Mouse (Mus musculus) heart, embryonic 15.5 days (tissue): ENCODE results near the gene Gtpbp8. TPM values are rescaled to one million over a fixed set of nuclear protein-coding genes. Genes with fewer than 3 reads are reported as not detected.

ENCODE experiments used
- ATAC-seq: fragments of 200-750 bp; cut with Nextera tagmentation; replicated peaks from 2 replicates; pipeline ENCODE4 v1.8.0; 2017; ENCODE audit warnings: low read depth, moderate TSS enrichment; ENCODE audit not compliant: insufficient number of reproducible peaks, insufficient read depth, low FRiP score
- H3K27ac ChIP-seq: fragments of 300-500 bp; sonication (generic); 2 replicates; pipeline ENCODE4 v1.5.1; 2015; ENCODE audit warnings: mild to moderate bottlenecking, inconsistent platforms
- H3K27me3 ChIP-seq: fragments of 300-500 bp; sonication (generic); 2 replicates; pipeline ENCODE4 v1.6.1; 2015; ENCODE audit warnings: inconsistent platforms
- H3K36me3 ChIP-seq: fragments of 300-500 bp; sonication (generic); 2 replicates; pipeline ENCODE4 v1.6.1; 2015; ENCODE audit warnings: mild to moderate bottlenecking, inconsistent platforms
- H3K4me1 ChIP-seq: fragments of 300-500 bp; sonication (generic); replicated peaks from 2 replicates; pipeline ENCODE4 v1.6.1; 2015; ENCODE audit warnings: inconsistent platforms
- H3K4me2 ChIP-seq: fragments of 300-500 bp; sonication (generic); 2 replicates; pipeline ENCODE4 v1.6.1; 2015; ENCODE audit warnings: inconsistent platforms, mild to moderate bottlenecking, moderate library complexity
- H3K4me3 ChIP-seq: fragments of 300-500 bp; sonication (generic); 2 replicates; pipeline ENCODE4 v1.5.1; 2015; ENCODE audit warnings: mild to moderate bottlenecking, inconsistent platforms
- H3K9ac ChIP-seq: fragments of 300-500 bp; sonication (generic); 2 replicates; pipeline ENCODE4 v1.6.1; 2015; ENCODE audit warnings: mild to moderate bottlenecking, inconsistent platforms
- H3K9me3 ChIP-seq: fragments of 300-500 bp; sonication (generic); replicated peaks from 2 replicates; pipeline ENCODE4 v1.6.1; 2016; ENCODE audit warnings: inconsistent platforms
- WGBS: fragments of 180-500 bp; shearing (Covaris S2); methylation state at CpG from one replicate; pipeline ENCODE4 v1.1.7; 2015; ENCODE audit warnings: mixed read lengths; 5-methylcytosine and 5-hydroxymethylcytosine counted together
- polyA plus RNA-seq: library from polyadenylated mRNA; unstranded; fragments of >200 nt; fragmentation: Nextera tagmentation; extraction: Ambion mirVana; gene quantifications from 2 replicates; pipeline ENCODE4 v1.2.1, GENCODE M21; 2015

Gene Gtpbp8
- polyA plus RNA-seq, 1 experiment from 2014 or later: 21.3 TPM

- Histone ChIP-seq H3K4me2 (peak overlapping the region; percentile 47), H3K4me1 (peaks cover 27% of the 10 kb centered on the region), H3K27me3 (no peaks in the 10 kb centered on the region), H3K27ac (no peak overlapping the region), H3K4me3 (peak overlapping the region; percentile 8; the same call in 1 of the 2 replicates), H3K36me3 (no peaks in the 10 kb centered on the region), H3K9me3 (no peaks in the 10 kb centered on the region), H3K9ac (no peak overlapping the region)
- no peak for ATAC-seq
- 59% methylated on average over 20 of the region's 20 CpGs for WGBS
Measured at GRCm38 (mm10) chr16:44686991-44687718, 59.0 kb downstream of the Gtpbp8 start.

Other genes with a start within 250 kb of the Gtpbp8 start
- 7.7 and 14.0 TPM in 2 replicates for gene Boc, start 187.5 kb downstream of the Gtpbp8 start, polyA plus RNA-seq
- gene Nepro, start 22.1 kb downstream of the Gtpbp8 start, polyA plus RNA-seq: 3.7 and 4.5 TPM in 2 replicates
- 1.2 TPM in 2 replicates for gene Cd200r1, start 19.4 kb upstream of the Gtpbp8 start, polyA plus RNA-seq
- 0.16 and 0.37 TPM in 2 replicates for gene Cd200r4, start 65.4 kb upstream of the Gtpbp8 start, polyA plus RNA-seq
- gene Cd200r2, start 120.7 kb upstream of the Gtpbp8 start, polyA plus RNA-seq: 0.06 and 0.20 TPM in 2 replicates
- 0.34 and 0.44 TPM in 2 replicates for gene Cd200r3, start 197.3 kb upstream of the Gtpbp8 start, polyA plus RNA-seq